Mouse (Mus musculus) G1E-ER4 (cell line): ENCODE data around the gene Fzr1. TPM values are rescaled to one million over a fixed set of nuclear protein-coding genes. Genes with fewer than 3 reads are reported as not detected.

Experiments
- GATA1 ChIP-seq: IDR thresholded peaks from one replicate; pipeline ENCODE4 v1.8.0; 2012; ENCODE audit warnings: low read length, inconsistent platforms
- polyA plus RNA-seq: library from polyadenylated mRNA; stranded (reverse); fragments of >175 nt; gene quantifications from 2 replicates; pipeline ENCODE4 v1.2.3, GENCODE M21; 2012

Gene Fzr1
- polyA plus RNA-seq, 1 experiment, result 111 TPM

DNA sequence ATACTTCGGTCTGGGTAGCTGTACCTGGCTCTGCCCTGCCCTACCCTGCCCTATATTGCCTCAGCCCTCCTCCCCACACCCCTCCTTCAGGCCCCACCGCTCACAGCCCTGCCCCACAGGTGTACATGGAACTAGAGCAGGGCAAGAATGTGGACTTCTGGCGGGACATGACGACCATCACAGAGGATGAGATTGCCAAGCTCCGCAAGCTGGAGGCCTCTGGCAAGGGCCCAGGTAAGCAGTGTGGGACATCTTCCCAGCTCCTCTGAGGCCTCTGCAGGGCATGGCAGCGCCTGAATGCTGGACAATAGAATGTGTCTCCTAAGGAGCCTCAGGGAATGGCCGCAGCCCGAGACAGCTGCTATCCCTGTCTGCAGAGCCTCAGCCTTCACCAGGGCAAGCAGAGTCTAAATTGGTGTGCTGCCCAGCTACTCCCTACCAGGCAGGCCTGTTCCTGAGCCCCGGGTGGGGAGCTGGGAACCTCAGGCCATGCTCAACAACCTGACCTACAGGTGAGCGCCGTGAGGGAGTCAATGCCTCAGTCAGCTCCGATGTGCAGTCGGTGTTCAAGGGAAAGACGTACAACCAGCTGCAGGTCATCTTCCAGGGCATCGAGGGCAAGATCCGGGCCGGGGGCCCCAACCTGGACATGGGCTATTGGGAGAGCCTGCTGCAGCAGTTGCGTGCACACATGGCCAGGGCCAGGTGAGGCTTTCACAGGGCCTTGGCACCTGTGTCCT is 54.4 kb downstream of the Fzr1 start:
- no peak for TF ChIP-seq GATA1

- no peak for TF ChIP-seq GATA1
Observed at GRCm38 (mm10) chr10:81323141-81323775, 55.1 kb downstream of the Fzr1 start.

GRCm38 (mm10) chr10:81322444-81322843 is 55.9 kb downstream of the Fzr1 start:
- TF ChIP-seq GATA1, result no peak

- TF ChIP-seq GATA1, result no peak
Observed at GRCm38 (mm10) chr10:81321436-81321835, 56.9 kb downstream of the Fzr1 start.

- TF ChIP-seq GATA1, result peak; percentile 26
Observed at GRCm38 (mm10) chr10:81320550-81321347, 57.6 kb downstream of the Fzr1 start, which contains the start of gene Cactin. Gene Cactin (plus strand): TSS chr10:81321103.

GRCm38 (mm10) chr10:81319741-81320549 is 58.4 kb downstream of the Fzr1 start:
- no peak for TF ChIP-seq GATA1

DNA sequence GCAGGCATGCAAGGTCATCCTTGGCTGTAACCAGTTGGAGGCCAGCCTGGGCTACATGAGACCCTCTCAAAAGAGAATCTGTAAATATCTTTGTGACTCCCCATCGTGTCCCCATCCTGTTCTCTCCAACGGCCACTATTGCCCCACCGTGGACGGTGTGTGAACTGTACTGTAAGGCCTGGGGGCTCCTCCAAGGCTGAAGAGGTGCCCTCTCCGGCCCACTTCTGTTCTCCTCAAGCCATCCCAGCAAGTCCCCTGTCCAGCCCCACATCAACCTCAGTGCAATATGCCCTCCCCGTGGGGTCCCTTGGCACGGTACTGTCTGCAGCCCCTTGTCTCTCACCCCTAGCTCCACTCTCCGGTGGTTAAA is 59.0 kb downstream of the Fzr1 start:
- no peak for TF ChIP-seq GATA1

- no peak for TF ChIP-seq GATA1
Observed at GRCm38 (mm10) chr10:81318589-81319329, 59.6 kb downstream of the Fzr1 start.

DNA sequence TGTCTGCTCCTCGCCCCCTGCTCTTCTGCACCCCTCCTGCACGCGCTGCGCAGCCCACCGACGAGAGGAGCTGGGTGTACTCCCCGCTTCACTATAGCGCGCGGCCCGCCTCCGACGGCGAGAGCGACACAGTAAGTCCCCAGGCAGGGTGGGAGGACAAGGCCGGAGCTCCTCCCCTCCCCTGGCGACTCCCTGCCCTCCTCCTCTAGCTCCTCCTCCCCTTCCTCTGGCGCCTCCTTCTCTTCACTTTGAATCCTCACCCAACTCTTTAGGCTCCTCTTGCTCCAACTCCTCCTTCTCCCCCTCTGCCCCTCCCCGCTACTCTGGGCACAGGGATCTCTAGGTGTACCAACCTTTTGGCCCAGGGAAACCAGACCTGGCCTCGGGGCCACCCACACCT is 61.0 kb downstream of the Fzr1 start:
- TF ChIP-seq GATA1, result no peak

GRCm38 (mm10) chr10:81316338-81317060 is 61.8 kb downstream of the Fzr1 start:
- TF ChIP-seq GATA1, result no peak

Other genes starting within 250 kb of the Fzr1 start
- gene Zbtb7a, start 243.3 kb downstream of the Fzr1 start, polyA plus RNA-seq, result 103 and 129 TPM in 2 replicates
- gene Pias4, start 210.6 kb downstream of the Fzr1 start, polyA plus RNA-seq, result 74.1 and 84.8 TPM in 2 replicates
- gene Eef2, start 201.9 kb downstream of the Fzr1 start, polyA plus RNA-seq, result 1,558 and 2,919 TPM in 2 replicates
- 59.3 and 79.0 TPM in 2 replicates for gene Dapk3, start 195.5 kb downstream of the Fzr1 start, polyA plus RNA-seq
- gene 4930442H23Rik, start 194.7 kb downstream of the Fzr1 start, polyA plus RNA-seq, result not detected in 2 replicates
- gene Nmrk2, start 176.5 kb downstream of the Fzr1 start, polyA plus RNA-seq, result not detected in 2 replicates
- gene Atcay, start 147.7 kb downstream of the Fzr1 start, polyA plus RNA-seq, result not detected in 2 replicates
- gene Zfr2, start 145.4 kb downstream of the Fzr1 start, polyA plus RNA-seq, result 0.66 and 0.84 TPM in 2 replicates
- not detected in 2 replicates for gene Matk, start 125.6 kb downstream of the Fzr1 start, polyA plus RNA-seq
- 633 and 674 TPM in 2 replicates for gene Mrpl54, start 111.6 kb downstream of the Fzr1 start, polyA plus RNA-seq
- 111 and 135 TPM in 2 replicates for gene Apba3, start 111.6 kb downstream of the Fzr1 start, polyA plus RNA-seq
- 1.4 TPM in 2 replicates for gene Tjp3, start 86.9 kb downstream of the Fzr1 start, polyA plus RNA-seq
- gene Pip5k1c, start 85.6 kb downstream of the Fzr1 start, polyA plus RNA-seq, result 139 and 210 TPM in 2 replicates
- 74.5 and 82.9 TPM in 2 replicates for gene Cactin, start 57.4 kb downstream of the Fzr1 start, polyA plus RNA-seq
- gene Tbxa2r, start 49.8 kb downstream of the Fzr1 start, polyA plus RNA-seq, result not detected in 2 replicates
- gene Gipc3, start 35.2 kb downstream of the Fzr1 start, polyA plus RNA-seq, result not detected in 2 replicates
- 186 and 236 TPM in 2 replicates for gene Hmg20b, start 28.0 kb downstream of the Fzr1 start, polyA plus RNA-seq
- 38.2 and 39.2 TPM in 2 replicates for gene Mfsd12, start 21.0 kb downstream of the Fzr1 start, polyA plus RNA-seq
- 0.40 and 0.50 TPM in 2 replicates for gene 4930404N11Rik, start 12.7 kb downstream of the Fzr1 start, polyA plus RNA-seq
- 216 and 292 TPM in 2 replicates for gene Dohh, start 5.9 kb upstream of the Fzr1 start, polyA plus RNA-seq
- gene Gm48551, start 6.0 kb upstream of the Fzr1 start, polyA plus RNA-seq, result 0.22 and 0.38 TPM in 2 replicates
- 7.0 and 10.7 TPM in 2 replicates for gene Gm48552, start 10.5 kb upstream of the Fzr1 start, polyA plus RNA-seq
- 0.68 and 0.69 TPM in 2 replicates for gene Smim24, start 14.5 kb upstream of the Fzr1 start, polyA plus RNA-seq
- 29.3 and 37.9 TPM in 2 replicates for gene Nfic, start 77.1 kb upstream of the Fzr1 start, polyA plus RNA-seq
- 0.05 and 0.08 TPM in 2 replicates for gene Celf5, start 104.2 kb upstream of the Fzr1 start, polyA plus RNA-seq
- 258 and 349 TPM in 2 replicates for gene Ncln, start 117.9 kb upstream of the Fzr1 start, polyA plus RNA-seq
- 4.1 and 6.8 TPM in 2 replicates for gene S1pr4, start 121.6 kb upstream of the Fzr1 start, polyA plus RNA-seq
- gene Gna15, start 145.7 kb upstream of the Fzr1 start, polyA plus RNA-seq, result 38.8 and 47.3 TPM in 2 replicates
- gene Gna11, start 166.7 kb upstream of the Fzr1 start, polyA plus RNA-seq, result 15.0 and 16.3 TPM in 2 replicates
- gene Aes, start 181.0 kb upstream of the Fzr1 start, polyA plus RNA-seq, result 1,803 and 2,150 TPM in 2 replicates
- gene Tle2, start 196.0 kb upstream of the Fzr1 start, polyA plus RNA-seq, result 3.0 and 3.6 TPM in 2 replicates
- 9.2 and 15.1 TPM in 2 replicates for gene Tle6, start 222.6 kb upstream of the Fzr1 start, polyA plus RNA-seq
- 0.16 and 0.22 TPM in 2 replicates for gene BC025920, start 227.8 kb upstream of the Fzr1 start, polyA plus RNA-seq
- gene Sirt6, start 249.3 kb upstream of the Fzr1 start, polyA plus RNA-seq, result 100 and 118 TPM in 2 replicates